Mouse (Mus musculus) kidney, adult 8-10 months (tissue): ENCODE results near the gene Polq.

Source experiments
- DNase-seq, 2 experiments: peaks; one replicate each; pipeline ENCODE4 v3.0.0; 2022

The Polq gene

DNA sequence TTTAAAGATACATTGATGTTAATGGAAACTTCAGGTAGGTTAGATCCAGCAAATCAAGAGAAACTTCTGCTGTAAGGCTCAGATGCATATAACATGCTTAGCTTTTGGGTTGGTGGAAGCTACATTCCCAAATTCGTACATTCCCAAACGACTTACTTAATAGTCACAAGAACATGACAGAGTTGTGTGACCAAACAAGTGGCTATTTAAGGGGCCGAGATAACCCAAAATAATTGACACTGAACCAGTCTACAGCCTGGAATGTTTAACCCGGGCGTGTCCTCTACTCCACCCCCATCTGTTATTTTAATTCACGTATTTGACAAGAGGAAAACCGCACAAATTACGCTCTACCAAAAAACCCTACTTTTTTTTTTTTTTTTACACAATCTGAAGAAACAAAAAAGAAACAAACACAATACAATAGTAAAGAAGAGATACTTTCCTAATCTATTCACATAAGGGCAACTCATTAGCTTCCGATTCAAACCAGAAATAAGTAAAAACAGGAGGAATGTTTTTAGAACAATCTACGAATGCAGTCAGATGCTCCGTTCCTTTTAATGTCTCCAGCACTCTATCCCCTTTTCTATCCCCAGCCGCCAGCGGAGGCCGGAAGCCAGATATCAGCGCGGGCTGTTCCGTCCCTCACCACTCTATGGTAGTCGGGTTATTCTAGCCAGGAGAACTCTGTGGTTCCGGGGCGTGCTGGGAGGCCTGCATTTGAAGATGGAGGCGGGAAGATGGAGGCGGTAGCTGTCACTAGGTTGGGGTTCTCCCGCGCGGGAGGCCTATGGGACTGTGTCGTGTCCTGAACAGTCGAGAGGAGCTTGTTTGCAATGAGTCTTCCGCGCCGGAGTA lies at the start of gene Polq:
Gene Polq, plus strand, starts transcription at position 726 of the 861 bp plus-strand sequence.
- DNase-seq: peak; percentile 90 to 92

GRCm38 (mm10) chr16:36963415-36963814 lies 48.2 kb upstream of the Polq start:
- DNase-seq: no peak

- no peak for DNase-seq
Observed at GRCm38 (mm10) chr16:36979127-36979526, 32.5 kb upstream of the Polq start.

DNA sequence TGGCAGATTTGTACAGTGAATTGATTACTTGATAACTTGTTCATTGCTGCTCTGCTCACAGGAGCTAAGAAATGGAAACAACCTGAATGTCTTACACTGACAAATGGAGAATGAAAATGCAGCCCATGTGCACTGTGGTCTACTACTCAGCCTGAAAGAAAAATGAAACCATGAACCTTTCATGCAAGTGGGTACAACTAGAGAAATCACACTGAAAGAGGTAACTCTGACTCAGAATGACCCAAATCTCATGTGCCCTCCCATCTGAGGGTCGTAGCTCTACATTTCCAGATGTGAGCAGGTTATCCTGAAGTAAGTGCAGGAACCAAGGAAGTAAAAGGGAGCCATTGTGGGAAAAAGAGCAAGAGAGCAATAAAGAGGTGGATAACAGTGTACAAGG lies 27.8 kb upstream of the Polq start:
- no peak for DNase-seq

DNA sequence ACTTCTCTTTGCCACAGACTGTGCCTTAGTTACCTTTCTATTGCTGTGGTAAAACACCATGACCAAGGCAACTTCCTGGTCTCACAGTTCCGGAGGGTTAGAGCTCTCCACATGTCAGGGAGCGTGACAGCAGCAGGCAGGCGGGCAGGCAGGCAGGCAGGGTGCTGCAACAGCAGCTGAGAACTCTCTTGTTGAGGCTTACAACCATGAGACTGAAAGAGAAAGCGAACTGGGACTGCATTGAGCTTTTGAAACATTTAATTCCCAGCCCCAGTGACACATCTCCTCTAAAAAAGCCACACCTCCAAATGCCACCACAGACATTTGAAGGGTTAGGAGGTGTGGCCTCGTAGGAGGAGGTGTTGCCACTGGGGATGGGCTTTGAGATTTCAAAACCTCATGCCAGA lies 25.9 kb upstream of the Polq start:
- peak; percentile 13 to 41 for DNase-seq

GRCm38 (mm10) chr16:36987399-36987798 lies 24.2 kb upstream of the Polq start:
- DNase-seq: no peak

GRCm38 (mm10) chr16:36988066-36988465 lies 23.5 kb upstream of the Polq start:
- peak; percentile 63 to 77 for DNase-seq

DNA sequence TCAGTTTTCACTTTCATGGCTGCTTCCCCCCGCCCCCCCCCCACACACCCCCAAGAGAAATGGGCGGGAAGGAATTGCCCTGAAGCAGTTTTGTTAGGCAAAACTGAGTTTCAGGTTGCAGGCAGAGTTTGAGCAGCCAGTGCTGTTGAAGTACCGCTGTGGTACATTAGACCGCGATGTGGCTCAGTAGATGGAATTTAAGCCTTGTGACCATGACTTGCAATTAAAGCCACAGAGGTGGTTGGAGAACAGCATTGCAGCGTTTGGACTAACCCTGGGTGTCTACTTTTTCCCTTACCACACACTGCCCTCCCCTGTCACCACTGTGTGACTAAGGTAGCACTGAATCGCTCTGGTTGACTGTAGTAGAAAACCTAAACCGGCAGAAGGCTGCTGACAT lies 22.1 kb upstream of the Polq start:
- DNase-seq: peak; percentile 61 to 65

- DNase-seq: peak; percentile 33 to 48
Observed at GRCm38 (mm10) chr16:36989999-36990625, 21.5 kb upstream of the Polq start, which contains the start of gene Fbxo40. TSS of gene Fbxo40 (minus strand) at chr16:36990467.

GRCm38 (mm10) chr16:36997650-36998049 lies 13.9 kb upstream of the Polq start:
- DNase-seq: no peak

- DNase-seq: no peak
Observed at GRCm38 (mm10) chr16:36999366-36999972, 12.1 kb upstream of the Polq start.

DNA sequence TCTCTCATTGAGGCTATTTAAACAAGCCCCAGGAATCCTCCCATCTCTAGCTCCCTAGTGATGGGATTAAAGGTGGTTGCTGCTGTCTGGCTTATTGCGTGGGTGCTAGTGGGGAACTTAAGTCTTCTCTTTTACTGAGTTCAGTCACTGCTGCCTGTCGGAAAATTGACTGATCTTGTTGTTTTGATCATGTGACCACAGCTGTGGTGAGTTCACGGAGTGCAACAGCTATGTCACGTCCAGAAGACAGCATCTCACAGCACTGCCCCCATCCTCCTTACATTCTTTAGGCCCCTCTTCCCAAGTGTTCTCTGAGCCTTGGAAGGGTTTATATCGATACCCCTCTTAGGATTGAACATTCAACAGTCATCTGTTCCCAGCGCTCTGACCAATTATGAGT lies 2.3 kb upstream of the Polq start:
- no peak for DNase-seq

GRCm38 (mm10) chr16:37010370-37010769 lies 1.2 kb upstream of the Polq start:
- peak; percentile 16 to 45 for DNase-seq

GRCm38 (mm10) chr16:37011922-37012289 lies 320 bp downstream of the Polq start:
- DNase-seq: peak in 1 of 2 experiments; percentile 15

DNA sequence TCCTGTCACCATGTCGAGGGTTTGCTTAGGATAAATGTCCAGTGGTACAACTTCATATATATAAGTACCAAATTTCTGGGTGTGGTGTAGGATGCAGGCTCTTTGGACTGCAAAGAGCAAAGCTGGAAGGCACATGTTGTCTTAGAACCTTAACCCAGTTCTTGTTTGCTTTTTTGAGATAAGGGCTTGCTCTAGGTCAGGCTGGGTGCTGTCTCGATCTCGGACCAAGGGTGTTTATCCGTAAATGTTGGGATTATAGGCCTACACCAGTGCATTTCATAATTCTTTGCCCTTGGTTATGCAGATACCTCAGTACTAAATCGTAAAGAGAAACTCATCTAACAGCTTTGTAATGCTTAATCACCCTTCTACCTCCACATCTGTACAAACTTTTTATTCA lies 750 bp downstream of the Polq start:
- no peak for DNase-seq

DNA sequence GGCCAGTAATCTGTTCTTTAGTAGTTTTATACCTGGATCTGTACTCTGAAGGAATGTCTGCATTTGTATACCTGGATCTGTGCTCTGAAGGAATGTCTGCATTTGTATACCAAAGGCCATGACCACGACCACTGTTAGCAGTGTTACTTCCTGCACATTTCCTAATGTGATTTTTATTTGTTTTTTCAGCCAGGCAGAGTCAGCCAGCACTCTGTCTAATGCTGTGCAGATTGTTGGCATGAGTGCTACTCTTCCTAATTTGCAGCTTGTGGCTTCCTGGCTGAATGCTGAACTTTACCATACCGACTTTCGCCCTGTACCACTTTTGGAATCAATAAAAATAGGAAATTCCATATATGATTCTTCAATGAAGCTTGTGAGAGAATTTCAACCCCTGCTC lies 16.0 kb downstream of the Polq start:
- DNase-seq: no peak

- no peak for DNase-seq
Observed at GRCm38 (mm10) chr16:37031996-37032395, 20.4 kb downstream of the Polq start.

GRCm38 (mm10) chr16:37034751-37035150 lies 23.2 kb downstream of the Polq start:
- DNase-seq: no peak

GRCm38 (mm10) chr16:37059631-37060030 lies 48.0 kb downstream of the Polq start:
- no peak for DNase-seq

DNA sequence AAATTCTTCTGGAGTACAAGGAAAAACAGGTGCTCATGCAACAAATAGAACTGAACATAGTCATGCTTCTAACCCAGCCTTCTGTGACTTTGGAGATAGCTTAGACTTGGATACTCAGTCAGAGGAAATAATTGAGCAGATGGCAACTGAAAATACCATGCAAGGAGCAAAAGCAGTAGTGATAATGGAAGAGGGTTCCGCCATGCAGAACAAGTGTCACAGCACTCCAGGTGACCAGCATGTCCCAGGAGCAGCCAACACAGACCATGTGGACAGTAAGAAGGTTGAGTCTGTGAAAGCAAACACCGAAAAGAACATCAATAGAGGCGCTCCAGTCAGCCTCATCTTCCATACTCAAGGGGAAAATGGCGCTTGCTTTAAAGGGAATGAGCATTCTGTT lies 49.7 kb downstream of the Polq start:
- DNase-seq: no peak

- no peak for DNase-seq
Observed at GRCm38 (mm10) chr16:37072354-37072753, 60.8 kb downstream of the Polq start.

GRCm38 (mm10) chr16:37089648-37090047 lies 78.1 kb downstream of the Polq start:
- DNase-seq: no peak

DNA sequence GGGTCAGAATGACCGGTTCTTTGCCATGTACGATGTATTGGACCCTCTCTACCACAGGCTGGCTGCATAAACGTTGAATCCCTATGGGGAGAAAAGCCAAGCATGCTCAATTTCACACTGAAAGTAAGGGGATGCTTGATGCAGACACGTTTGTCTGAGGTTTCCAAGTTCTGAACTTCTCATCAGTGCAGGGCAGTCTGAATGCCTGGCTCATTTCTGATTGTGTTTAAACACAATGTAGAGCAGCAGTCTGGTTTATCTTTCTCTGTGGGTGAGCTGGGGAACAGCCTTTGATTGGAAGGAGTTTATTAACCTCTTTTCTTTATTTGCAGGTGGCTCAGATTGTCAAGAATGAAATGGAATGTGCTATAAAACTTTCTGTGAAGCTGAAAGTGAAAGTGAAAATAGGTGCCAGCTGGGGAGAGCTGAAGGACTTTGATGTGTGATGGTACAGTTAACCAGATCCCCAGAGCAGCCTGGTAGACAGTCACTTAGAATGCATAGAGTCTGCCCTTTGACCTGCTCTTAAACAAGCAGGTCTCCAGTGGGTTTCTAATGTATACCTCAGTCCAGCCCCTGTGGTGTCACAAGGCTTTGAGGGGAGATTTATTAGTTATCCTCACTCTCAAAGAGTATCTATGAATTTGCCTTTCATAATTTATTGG lies 82.7 kb downstream of the Polq start:
- no peak for DNase-seq
